Mouse (Mus musculus): ENCODE data around the gene Bmp8a. TPM values are rescaled to one million over a fixed set of nuclear protein-coding genes. Genes with fewer than 3 reads are reported as not detected.
A peak's percentile ranks its signal among the peaks of the same experiment; 100 is the strongest.
"Not testable (repeated sequence)": the region's sequence is repeated elsewhere in the genome, so short reads cannot be mapped to it uniquely, and the experiment has no call there.

The Bmp8a gene
- polyA plus RNA-seq, 1 experiment from 2014 or later, result 0.21 TPM

- H3K27ac ChIP-seq (ENCODE audit: low read length); H3K4me2 ChIP-seq (ENCODE audit: low read depth, low read length); ATAC-seq (ENCODE audit: low read depth); H3K4me1 ChIP-seq (ENCODE audit: control insufficient read depth, low read depth, low read length); H3K36me3 ChIP-seq (ENCODE audit: control insufficient read depth, insufficient read depth); H3K4me3 ChIP-seq (ENCODE audit: low read depth, low read length); H3K9ac ChIP-seq (ENCODE audit: low read depth, low read length); H3K9me3 ChIP-seq (replicated peaks; ENCODE audit: control insufficient read depth, low read length); H3K27me3 ChIP-seq (ENCODE audit: control insufficient read depth, insufficient read depth, low read depth, low read length): not testable (repeated sequence)
- 19% methylated on average over 18 of the region's 38 CpGs for WGBS (ENCODE audit: insufficient replicate concordance)
Measured at GRCm38 (mm10) chr4:123322910-123323309, 20.1 kb downstream of the Bmp8a start.

- no peak for ATAC-seq (ENCODE audit: low read depth)
- Histone ChIP-seq H3K4me3 (ENCODE audit: low read depth, low read length) (no peak overlapping the region), H3K36me3 (ENCODE audit: control insufficient read depth, insufficient read depth) (no peaks in the 10 kb centered on the region), H3K27me3 (ENCODE audit: control insufficient read depth, insufficient read depth, low read depth, low read length) (no peaks in the 10 kb centered on the region), H3K4me2 (ENCODE audit: low read depth, low read length) (no peak overlapping the region), H3K27ac (ENCODE audit: low read length) (no peak overlapping the region), H3K9me3 (replicated peaks; ENCODE audit: control insufficient read depth, low read length) (no peaks in the 10 kb centered on the region), H3K9ac (ENCODE audit: low read depth, low read length) (no peak overlapping the region), H3K4me1 (ENCODE audit: control insufficient read depth, low read depth, low read length) (peaks cover 2% of the 10 kb centered on the region)
- WGBS (ENCODE audit: insufficient replicate concordance), result 56% methylated on average over 3 of the region's 3 CpGs
Measured at GRCm38 (mm10) chr4:123314497-123314896, 28.6 kb downstream of the Bmp8a start.

GRCm38 (mm10) chr4:123313010-123313409, 30.0 kb downstream of the Bmp8a start:
- no peaks in the 10 kb centered on the region for H3K27me3 ChIP-seq (ENCODE audit: control insufficient read depth, insufficient read depth, low read depth, low read length)
- H3K4me2 ChIP-seq (ENCODE audit: low read depth, low read length), result no peak overlapping the region
- no peaks in the 10 kb centered on the region for H3K36me3 ChIP-seq (ENCODE audit: control insufficient read depth, insufficient read depth)
- no peaks in the 10 kb centered on the region for H3K9me3 ChIP-seq (replicated peaks; ENCODE audit: control insufficient read depth, low read length)
- 23% methylated on average over 6 of the region's 6 CpGs for WGBS (ENCODE audit: insufficient replicate concordance)
- no peak overlapping the region for H3K4me3 ChIP-seq (ENCODE audit: low read depth, low read length)
- peak; percentile 66 for ATAC-seq (ENCODE audit: low read depth)
- H3K4me1 ChIP-seq (ENCODE audit: control insufficient read depth, low read depth, low read length), result peaks cover 2% of the 10 kb centered on the region
- H3K9ac ChIP-seq (ENCODE audit: low read depth, low read length), result no peak overlapping the region
- H3K27ac ChIP-seq (ENCODE audit: low read length), result no peak overlapping the region; the same call in 1 of the 2 replicates

- no peak for ATAC-seq (ENCODE audit: low read depth)
- Histone ChIP-seq H3K27me3 (ENCODE audit: control insufficient read depth, insufficient read depth, low read depth, low read length) (no peaks in the 10 kb centered on the region), H3K9me3 (replicated peaks; ENCODE audit: control insufficient read depth, low read length) (no peaks in the 10 kb centered on the region), H3K4me1 (ENCODE audit: control insufficient read depth, low read depth, low read length) (peaks cover 2% of the 10 kb centered on the region), H3K36me3 (ENCODE audit: control insufficient read depth, insufficient read depth) (no peaks in the 10 kb centered on the region), H3K4me3 (ENCODE audit: low read depth, low read length) (no peak overlapping the region), H3K4me2 (ENCODE audit: low read depth, low read length) (no peak overlapping the region), H3K27ac (ENCODE audit: low read length) (no peak overlapping the region), H3K9ac (ENCODE audit: low read depth, low read length) (no peak overlapping the region)
- WGBS (ENCODE audit: insufficient replicate concordance), result 67% methylated on average over 7 of the region's 7 CpGs
Measured at GRCm38 (mm10) chr4:123311845-123312244, 31.2 kb downstream of the Bmp8a start.

DNA sequence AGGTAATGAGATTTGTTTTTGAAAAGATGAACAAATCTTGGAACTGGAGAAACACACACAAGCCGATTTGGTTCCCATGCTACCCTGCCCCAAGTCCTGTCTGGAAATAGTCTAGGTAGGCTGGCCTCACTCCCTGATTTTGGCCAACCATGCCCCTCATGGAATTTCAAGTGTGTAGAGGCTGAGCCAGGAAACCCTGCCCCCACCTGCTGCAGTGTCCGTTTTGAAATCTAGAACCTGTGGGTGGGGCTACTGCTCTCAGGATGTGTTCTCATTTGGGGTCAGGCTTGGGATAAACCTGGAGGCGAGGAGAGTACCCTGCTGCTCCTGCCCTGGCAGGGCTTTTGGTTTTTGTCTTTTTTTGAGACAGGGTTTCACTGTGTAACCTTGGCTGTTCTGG, 34.8 kb downstream of the Bmp8a start:
- 48% methylated on average over 3 of the region's 3 CpGs for WGBS (ENCODE audit: insufficient replicate concordance)
- H3K36me3 ChIP-seq (ENCODE audit: control insufficient read depth, insufficient read depth), result peaks cover 14% of the 10 kb centered on the region
- ATAC-seq (ENCODE audit: low read depth), result no peak

GRCm38 (mm10) chr4:123306999-123307398, 36.1 kb downstream of the Bmp8a start:
- H3K27ac ChIP-seq (ENCODE audit: low read length), result no peak overlapping the region
- no peaks in the 10 kb centered on the region for H3K27me3 ChIP-seq (ENCODE audit: control insufficient read depth, insufficient read depth, low read depth, low read length)
- H3K4me3 ChIP-seq (ENCODE audit: low read depth, low read length), result no peak overlapping the region
- no peak overlapping the region for H3K9ac ChIP-seq (ENCODE audit: low read depth, low read length)
- no peak for ATAC-seq (ENCODE audit: low read depth)
- H3K36me3 ChIP-seq (ENCODE audit: control insufficient read depth, insufficient read depth), result peaks cover 27% of the 10 kb centered on the region
- no peaks in the 10 kb centered on the region; the same call in 1 of the 2 replicates for H3K4me1 ChIP-seq (ENCODE audit: control insufficient read depth, low read depth, low read length)
- no peaks in the 10 kb centered on the region for H3K9me3 ChIP-seq (replicated peaks; ENCODE audit: control insufficient read depth, low read length)
- no peak overlapping the region for H3K4me2 ChIP-seq (ENCODE audit: low read depth, low read length)
- 82% methylated on average over 10 of the region's 10 CpGs for WGBS (ENCODE audit: insufficient replicate concordance)

More for the DNA sequence above, 34.8 kb downstream of the Bmp8a start:
- peaks cover under 1% of the 10 kb centered on the region for H3K4me1 ChIP-seq (ENCODE audit: control insufficient read depth, low read depth, low read length)
- no peak overlapping the region for H3K9ac ChIP-seq (ENCODE audit: low read depth, low read length)
- H3K27me3 ChIP-seq (ENCODE audit: control insufficient read depth, insufficient read depth, low read depth, low read length), result no peaks in the 10 kb centered on the region
- no peaks in the 10 kb centered on the region for H3K9me3 ChIP-seq (replicated peaks; ENCODE audit: control insufficient read depth, low read length)
- no peak overlapping the region for H3K4me3 ChIP-seq (ENCODE audit: low read depth, low read length)
- no peak overlapping the region for H3K27ac ChIP-seq (ENCODE audit: low read length)
- no peak overlapping the region for H3K4me2 ChIP-seq (ENCODE audit: low read depth, low read length)

GRCm38 (mm10) chr4:123305789-123306188, 37.3 kb downstream of the Bmp8a start:
- Histone ChIP-seq H3K4me1 (ENCODE audit: control insufficient read depth, low read depth, low read length) (no peaks in the 10 kb centered on the region; the same call in 1 of the 2 replicates), H3K4me3 (ENCODE audit: low read depth, low read length) (no peak overlapping the region), H3K9ac (ENCODE audit: low read depth, low read length) (no peak overlapping the region), H3K36me3 (ENCODE audit: control insufficient read depth, insufficient read depth) (peaks cover 34% of the 10 kb centered on the region), H3K4me2 (ENCODE audit: low read depth, low read length) (no peak overlapping the region), H3K27me3 (ENCODE audit: control insufficient read depth, insufficient read depth, low read depth, low read length) (no peaks in the 10 kb centered on the region), H3K27ac (ENCODE audit: low read length) (no peak overlapping the region), H3K9me3 (replicated peaks; ENCODE audit: control insufficient read depth, low read length) (no peaks in the 10 kb centered on the region)
- ATAC-seq (ENCODE audit: low read depth), result peak; percentile 41
- 9% methylated on average over 3 of the region's 3 CpGs for WGBS (ENCODE audit: insufficient replicate concordance)

DNA sequence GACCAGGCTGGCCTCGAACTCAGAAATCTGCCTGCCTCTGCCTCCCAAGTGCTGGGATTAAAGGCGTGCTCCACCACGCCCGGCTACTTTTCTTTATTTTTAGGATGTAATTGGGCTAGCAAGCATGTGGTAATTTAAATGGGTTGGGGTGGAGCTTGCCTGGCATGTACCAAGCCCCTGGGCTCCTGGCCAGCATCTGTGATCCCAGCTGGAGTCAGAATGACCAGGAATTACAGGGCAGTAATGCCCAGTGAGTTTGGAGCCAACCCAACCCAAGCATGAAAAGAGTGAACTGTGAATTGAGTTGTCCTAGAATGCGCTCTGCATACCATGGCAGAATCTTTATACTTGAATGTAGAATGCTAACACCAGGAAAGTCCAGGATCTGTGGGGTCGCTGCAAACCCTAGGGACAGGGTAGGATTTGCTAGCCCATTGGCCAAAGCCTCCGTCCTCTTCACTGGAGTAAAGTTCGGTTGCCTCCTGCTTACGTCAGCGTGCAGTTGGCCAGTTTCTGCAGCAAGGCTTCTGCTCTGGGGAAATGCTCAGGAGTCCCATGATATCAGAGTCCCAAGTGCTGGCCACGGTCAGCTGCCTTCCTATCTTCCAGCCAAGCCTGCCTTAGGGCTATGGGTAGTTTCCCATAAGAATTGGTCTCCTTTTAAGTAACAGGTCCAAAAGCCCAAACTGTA, 43.9 kb downstream of the Bmp8a start:
- Histone ChIP-seq H3K9ac (ENCODE audit: low read depth, low read length) (no peak overlapping the region), H3K27me3 (ENCODE audit: control insufficient read depth, insufficient read depth, low read depth, low read length) (no peaks in the 10 kb centered on the region), H3K36me3 (ENCODE audit: control insufficient read depth, insufficient read depth) (peaks cover 93% of the 10 kb centered on the region), H3K9me3 (replicated peaks; ENCODE audit: control insufficient read depth, low read length) (no peaks in the 10 kb centered on the region), H3K4me3 (ENCODE audit: low read depth, low read length) (no peak overlapping the region), H3K27ac (ENCODE audit: low read length) (no peak overlapping the region), H3K4me2 (ENCODE audit: low read depth, low read length) (no peak overlapping the region), H3K4me1 (ENCODE audit: control insufficient read depth, low read depth, low read length) (no peaks in the 10 kb centered on the region)
- ATAC-seq (ENCODE audit: low read depth), result no peak
- whole genome bisulfite sequencing (ENCODE audit: insufficient replicate concordance), result 91% methylated on average over 11 of the region's 11 CpGs

GRCm38 (mm10) chr4:123298226-123298625, 44.8 kb downstream of the Bmp8a start:
- no peak for ATAC-seq (ENCODE audit: low read depth)
- H3K9me3 ChIP-seq (replicated peaks; ENCODE audit: control insufficient read depth, low read length), result no peaks in the 10 kb centered on the region
- peaks cover 93% of the 10 kb centered on the region for H3K36me3 ChIP-seq (ENCODE audit: control insufficient read depth, insufficient read depth)
- H3K4me1 ChIP-seq (ENCODE audit: control insufficient read depth, low read depth, low read length), result no peaks in the 10 kb centered on the region
- H3K4me3 ChIP-seq (ENCODE audit: low read depth, low read length), result no peak overlapping the region
- H3K27ac ChIP-seq (ENCODE audit: low read length), result no peak overlapping the region
- WGBS (ENCODE audit: insufficient replicate concordance), result 82% methylated on average over 4 of the region's 4 CpGs
- H3K4me2 ChIP-seq (ENCODE audit: low read depth, low read length), result no peak overlapping the region
- H3K27me3 ChIP-seq (ENCODE audit: control insufficient read depth, insufficient read depth, low read depth, low read length), result no peaks in the 10 kb centered on the region
- no peak overlapping the region for H3K9ac ChIP-seq (ENCODE audit: low read depth, low read length)
